Mouse (Mus musculus) liver, embryonic 16.5 days (tissue): ENCODE measurements around the gene Ppil4. TPM values are rescaled to one million over a fixed set of nuclear protein-coding genes. Genes with fewer than 3 reads are reported as not detected.

Source experiments
- ATAC-seq: fragments of 200-750 bp; cut with Nextera tagmentation; 2 replicates; pipeline ENCODE4 v1.8.0; 2017; ENCODE audit warnings: low read depth, mild to moderate bottlenecking, moderate number of reproducible peaks, moderate library complexity
- H3K27ac ChIP-seq: fragments of 300-500 bp; sonication (generic); 2 replicates; pipeline ENCODE4 v1.5.1; 2014; ENCODE audit warnings: mild to moderate bottlenecking, low read length
- H3K27me3 ChIP-seq: fragments of 300-500 bp; sonication (generic); 2 replicates; pipeline ENCODE4 v1.6.1; 2014; ENCODE audit warnings: low read depth, low read length, mixed read lengths; ENCODE audit not compliant: control insufficient read depth, insufficient read depth
- H3K36me3 ChIP-seq: fragments of 300-500 bp; sonication (generic); 2 replicates; pipeline ENCODE4 v1.6.1; 2014; ENCODE audit warnings: mild to moderate bottlenecking; ENCODE audit not compliant: control insufficient read depth, insufficient read depth
- H3K4me1 ChIP-seq: fragments of 300-500 bp; sonication (generic); 2 replicates; pipeline ENCODE4 v1.6.1; 2014; ENCODE audit warnings: low read depth, low read length, mixed read lengths; ENCODE audit not compliant: control insufficient read depth
- H3K4me2 ChIP-seq: fragments of 300-500 bp; sonication (generic); 2 replicates; pipeline ENCODE4 v1.6.1; 2014; ENCODE audit warnings: low read depth, low read length, mixed read lengths
- H3K4me3 ChIP-seq: fragments of 300-500 bp; sonication (generic); 2 replicates; pipeline ENCODE4 v1.5.1; 2014; ENCODE audit warnings: low read depth, mild to moderate bottlenecking, low read length
- H3K9ac ChIP-seq: fragments of 300-500 bp; sonication (generic); 2 replicates; pipeline ENCODE4 v1.6.1; 2014; ENCODE audit warnings: low read depth, low read length
- H3K9me3 ChIP-seq: fragments of 300-500 bp; sonication (generic); replicated peaks from 2 replicates; pipeline ENCODE4 v1.6.1; 2016; ENCODE audit warnings: low read length; ENCODE audit not compliant: control insufficient read depth
- WGBS: fragments of 180-500 bp; shearing (Covaris S2); extraction: QIAGEN DNeasy Blood & Tissue Kit; methylation state at CpG from one replicate; pipeline ENCODE4 v1.1.7; 2014; ENCODE audit not compliant: insufficient replicate concordance; 5-methylcytosine and 5-hydroxymethylcytosine counted together
- polyA plus RNA-seq: library from polyadenylated mRNA; unstranded; fragments of >200 nt; fragmentation: Nextera tagmentation; extraction: Ambion mirVana; gene quantifications from 2 replicates; pipeline ENCODE4 v1.2.1, GENCODE M21; 2015

The Ppil4 gene
- polyA plus RNA-seq, 1 experiment from 2014 or later, result 20.2 TPM

- Histone ChIP-seq H3K27ac (no peak overlapping the region), H3K4me1 (no peaks in the 10 kb centered on the region), H3K4me2 (no peak overlapping the region), H3K4me3 (no peak overlapping the region), H3K27me3 (peaks cover 5% of the 10 kb centered on the region), H3K9me3 (no peaks in the 10 kb centered on the region), H3K9ac (no peak overlapping the region), H3K36me3 (no peaks in the 10 kb centered on the region; the same call in 1 of the 2 replicates)
- ATAC-seq, result no peak
- WGBS, result 82% methylated on average over 25 of the region's 25 CpGs
These were observed 69.4 kb downstream of the Ppil4 start for GRCm38 (mm10) chr10:7861937-7862657.

- Histone ChIP-seq H3K4me2 (no peak overlapping the region), H3K9ac (no peak overlapping the region), H3K27ac (no peak overlapping the region), H3K36me3 (no peaks in the 10 kb centered on the region; the same call in 1 of the 2 replicates), H3K27me3 (peaks cover 15% of the 10 kb centered on the region), H3K4me3 (no peak overlapping the region), H3K9me3 (no peaks in the 10 kb centered on the region), H3K4me1 (no peaks in the 10 kb centered on the region)
- WGBS, result 83% methylated on average over 6 of the region's 6 CpGs
- no peak for ATAC-seq
These were observed 70.7 kb downstream of the Ppil4 start for GRCm38 (mm10) chr10:7863411-7863810.

GRCm38 (mm10) chr10:7864184-7864583 lies 71.5 kb downstream of the Ppil4 start:
- Histone ChIP-seq H3K9ac (no peak overlapping the region), H3K4me2 (no peak overlapping the region), H3K4me3 (no peak overlapping the region), H3K4me1 (no peaks in the 10 kb centered on the region), H3K27me3 (peaks cover 15% of the 10 kb centered on the region), H3K27ac (no peak overlapping the region), H3K9me3 (no peaks in the 10 kb centered on the region), H3K36me3 (no peaks in the 10 kb centered on the region; the same call in 1 of the 2 replicates)
- 62% methylated on average over 6 of the region's 6 CpGs for WGBS
- no peak for ATAC-seq

- H3K9ac ChIP-seq, result no peak overlapping the region
- peaks cover 15% of the 10 kb centered on the region for H3K27me3 ChIP-seq
- no peaks in the 10 kb centered on the region; the same call in 1 of the 2 replicates for H3K36me3 ChIP-seq
- no peak for ATAC-seq
- no peak overlapping the region for H3K4me3 ChIP-seq
- H3K27ac ChIP-seq, result no peak overlapping the region
- no peaks in the 10 kb centered on the region for H3K4me1 ChIP-seq
- no peak overlapping the region for H3K4me2 ChIP-seq
- 59% methylated on average over 3 of the region's 3 CpGs for WGBS
- H3K9me3 ChIP-seq, result no peaks in the 10 kb centered on the region
These were observed 72.1 kb downstream of the Ppil4 start for GRCm38 (mm10) chr10:7864806-7865205.

GRCm38 (mm10) chr10:7866762-7867665 lies 74.3 kb downstream of the Ppil4 start:
- 17% methylated on average over 49 of the region's 50 CpGs for WGBS
- H3K4me1 ChIP-seq, result no peaks in the 10 kb centered on the region
- no peaks in the 10 kb centered on the region; the same call in 1 of the 2 replicates for H3K36me3 ChIP-seq
- H3K9ac ChIP-seq, result no peak overlapping the region
- H3K27ac ChIP-seq, result no peak overlapping the region
- H3K27me3 ChIP-seq, result peaks cover 15% of the 10 kb centered on the region
- ATAC-seq, result no peak
- no peaks in the 10 kb centered on the region for H3K9me3 ChIP-seq
- H3K4me2 ChIP-seq, result peak overlapping the region; percentile 37
- H3K4me3 ChIP-seq, result peak overlapping the region; percentile 15; the same call in 1 of the 2 replicates

- Histone ChIP-seq H3K9ac (no peak overlapping the region), H3K27me3 (peaks cover 15% of the 10 kb centered on the region), H3K4me3 (peak overlapping the region; percentile 15; the same call in 1 of the 2 replicates), H3K4me2 (peak overlapping the region; percentile 37), H3K9me3 (no peaks in the 10 kb centered on the region), H3K4me1 (no peaks in the 10 kb centered on the region), H3K36me3 (no peaks in the 10 kb centered on the region; the same call in 1 of the 2 replicates), H3K27ac (no peak overlapping the region)
- ATAC-seq, result no peak
- 19% methylated on average over 21 of the region's 21 CpGs for WGBS
These were observed 75.0 kb downstream of the Ppil4 start for GRCm38 (mm10) chr10:7867666-7868030.

- H3K9me3 ChIP-seq, result no peaks in the 10 kb centered on the region
- no peak for ATAC-seq
- no peak overlapping the region for H3K4me3 ChIP-seq
- no peaks in the 10 kb centered on the region; the same call in 1 of the 2 replicates for H3K36me3 ChIP-seq
- no peaks in the 10 kb centered on the region for H3K4me1 ChIP-seq
- H3K9ac ChIP-seq, result no peak overlapping the region
- no peak overlapping the region for H3K4me2 ChIP-seq
- peaks cover 15% of the 10 kb centered on the region for H3K27me3 ChIP-seq
- 65% methylated on average over 8 of the region's 8 CpGs for WGBS
- no peak overlapping the region for H3K27ac ChIP-seq
These were observed 77.1 kb downstream of the Ppil4 start for GRCm38 (mm10) chr10:7869746-7870145.

- Histone ChIP-seq H3K27ac (no peak overlapping the region), H3K36me3 (no peaks in the 10 kb centered on the region), H3K9me3 (no peaks in the 10 kb centered on the region), H3K4me1 (no peaks in the 10 kb centered on the region), H3K4me3 (no peak overlapping the region), H3K4me2 (no peak overlapping the region), H3K9ac (no peak overlapping the region), H3K27me3 (peaks cover 15% of the 10 kb centered on the region)
- ATAC-seq, result no peak
- WGBS, result 63% methylated on average over 11 of the region's 11 CpGs
These were observed 78.1 kb downstream of the Ppil4 start for GRCm38 (mm10) chr10:7870571-7871315.
